ENCODE assay signal across 17 mouse cellular contexts in genomic region chr2:72409968-72410367, GRCm38 (mm10).
DNase-seq lines count a peak whose midpoint lies in the region; ATAC-seq lines count a peak whose summit lies in the region.
"Had no signal": no experiment of that assay in that cellular context is flagged by ENCODE, and none has a peak within 500 bp of the region (broad histone marks: within the 10 kb centered on the region; RNA-seq: fewer than 3 reads in every experiment).

No protein-coding gene starts in this region.

- no peak overlapping the region for H3K27ac ChIP-seq in midbrain, embryonic 10.5 days (replicated peaks)
- H3K27ac ChIP-seq: hindbrain, embryonic 15.5 days; limb, embryonic 10.5 days; liver, embryonic 12.5 days; lung, embryonic 15.5 days had no signal

- 86% methylated on average over 10 of the region's 10 CpGs for WGBS in midbrain, embryonic 10.5 days

- peak; percentile 77 to 84 for ATAC-seq in hematopoietic stem cell, adult 5-6 weeks (replicated peaks in 1 of 2; ENCODE audit: insufficient read depth in 1 of 2, low FRiP score in 2 of 2, low TSS enrichment in 1 of 2, low read depth in 1 of 2, poor library complexity in 2 of 2, severe bottlenecking in 2 of 2)
- ATAC-seq: activated CD4-positive, CD25-positive, alpha-beta regulatory T cell, adult 4 months; forebrain, embryonic 14.5 days; liver, embryonic 12.5 days had no signal

- no peaks in the 10 kb centered on the region for H3K27me3 ChIP-seq in midbrain, embryonic 10.5 days (ENCODE audit: low read depth, poor library complexity, severe bottlenecking)
- H3K27me3 ChIP-seq: hindbrain, embryonic 15.5 days; liver, embryonic 12.5 days; lung, embryonic 15.5 days had no signal

- H3K9me3 ChIP-seq in midbrain, embryonic 10.5 days (replicated peaks): no peaks in the 10 kb centered on the region
- H3K9me3 ChIP-seq: hindbrain, embryonic 15.5 days; limb, embryonic 10.5 days; liver, embryonic 12.5 days; lung, embryonic 15.5 days had no signal

- no peak overlapping the region for H3K4me3 ChIP-seq in midbrain, embryonic 10.5 days
- H3K4me3 ChIP-seq: hindbrain, embryonic 15.5 days; limb, embryonic 10.5 days; liver, embryonic 12.5 days; lung, embryonic 15.5 days had no signal

- peak; percentile 24 to 37 for DNase-seq in right cerebral cortex, adult 2 months (ENCODE audit: low spot score in 2 of 2)
- no peak for DNase-seq in right cerebral cortex, postnatal 14 days
- peak; percentile 35 for DNase-seq in T-cell, adult 2 months (ENCODE audit: low spot score)
- peak; percentile 50 for DNase-seq in thymus, postnatal 25 days
- DNase-seq in kidney, postnatal 10 days: no peak
- no peak for DNase-seq in midbrain, embryonic 10.5 days (ENCODE audit: low spot score)
- DNase-seq: cerebellum, adult 11 months; heart, postnatal 10 days; kidney, adult 18-20 months; kidney, postnatal 36 days had no signal

- peaks cover 16% of the 10 kb centered on the region for H3K4me1 ChIP-seq in midbrain, embryonic 10.5 days
- H3K4me1 ChIP-seq: liver, embryonic 12.5 days had no signal

- no peaks in the 10 kb centered on the region for H3K36me3 ChIP-seq in midbrain, embryonic 10.5 days
- H3K36me3 ChIP-seq: hindbrain, embryonic 15.5 days; limb, embryonic 10.5 days; lung, embryonic 15.5 days had no signal

Comparison
In these comparisons a context has a peak if more than half of its experiments do, and no peak if none do; other contexts are left out.
1. DNase-seq: peak in right cerebral cortex, adult 2 months (2 of 2), T-cell, adult 2 months (single experiment) and thymus, postnatal 25 days (single experiment); none in right cerebral cortex, postnatal 14 days (single experiment), kidney, postnatal 10 days (single experiment) and midbrain, embryonic 10.5 days (single experiment).